Comparison of ENCODE assay signal across 14 mouse cellular contexts in genomic region chr7:73402671-73403070, GRCm38 (mm10). TPM values are rescaled to one million over a fixed set of nuclear protein-coding genes. Genes with fewer than 3 reads are reported as not detected.
DNase-seq lines count a peak whose midpoint lies in the region; ATAC-seq and TF ChIP-seq lines count a peak whose summit lies in the region.
"Had no signal": no experiment of that assay in that cellular context is flagged by ENCODE, and none has a peak within 500 bp of the region (broad histone marks: within the 10 kb centered on the region; RNA-seq: fewer than 3 reads in every experiment).

No protein-coding gene starts in this region.

- H3K27ac ChIP-seq in gastrocnemius, adult 2 months = peak overlapping the region; percentile 90
- peak overlapping the region; percentile 63 for H3K27ac ChIP-seq in midbrain, embryonic 10.5 days (replicated peaks)
- H3K27ac ChIP-seq in midbrain, embryonic 11.5 days (ENCODE audit: low read depth, low read length) = no peak overlapping the region
- H3K27ac ChIP-seq: embryonic facial prominence, embryonic 12.5 days; liver, embryonic 12.5 days had no signal

- H3K36me3 ChIP-seq in midbrain, embryonic 10.5 days = peaks cover 89% of the 10 kb centered on the region
- peaks cover 24% of the 10 kb centered on the region for H3K36me3 ChIP-seq in midbrain, embryonic 11.5 days (ENCODE audit: control insufficient read depth, insufficient read depth, low read length)
- H3K36me3 ChIP-seq: liver, embryonic 12.5 days had no signal

- no peaks in the 10 kb centered on the region for H3K27me3 ChIP-seq in midbrain, embryonic 10.5 days (ENCODE audit: low read depth, poor library complexity, severe bottlenecking)
- H3K27me3 ChIP-seq in midbrain, embryonic 11.5 days (ENCODE audit: control insufficient read depth, insufficient read depth, low read length) = no peaks in the 10 kb centered on the region
- H3K27me3 ChIP-seq: embryonic facial prominence, embryonic 12.5 days had no signal

- WGBS in midbrain, embryonic 10.5 days = 67% methylated on average over 1 of the region's 1 CpGs
- WGBS in midbrain, embryonic 11.5 days = 70% methylated on average over 1 of the region's 1 CpGs

- no peaks in the 10 kb centered on the region for H3K9me3 ChIP-seq in midbrain, embryonic 10.5 days (replicated peaks)
- no peaks in the 10 kb centered on the region for H3K9me3 ChIP-seq in midbrain, embryonic 11.5 days (ENCODE audit: control insufficient read depth, low read length)
- H3K9me3 ChIP-seq: embryonic facial prominence, embryonic 12.5 days; liver, embryonic 12.5 days had no signal

- intact Hi-C loops in gastrocnemius, adult 2 months (cut with DNase I) = no loop called here
- intact Hi-C loops in gastrocnemius, postnatal 14 days (cut with DNase I; ENCODE audit: low total_unique reads) = no loop called here
- intact Hi-C loops in heart, postnatal 14 days (cut with DNase I) = no loop called here

- no peak for ATAC-seq in midbrain, embryonic 11.5 days (ENCODE audit: low FRiP score)
- ATAC-seq: CD4-positive, CD25-positive, alpha-beta regulatory T cell, adult 4 months; liver, embryonic 12.5 days had no signal

- peak overlapping the region; percentile 51 for H3K4me3 ChIP-seq in gastrocnemius, adult 2 months
- no peak overlapping the region for H3K4me3 ChIP-seq in midbrain, embryonic 10.5 days
- no peak overlapping the region for H3K4me3 ChIP-seq in midbrain, embryonic 11.5 days (ENCODE audit: low read depth, low read length)
- H3K4me3 ChIP-seq: embryonic facial prominence, embryonic 12.5 days; liver, embryonic 12.5 days had no signal

- H3K9ac ChIP-seq in midbrain, embryonic 11.5 days (ENCODE audit: low read length) = no peak overlapping the region
- H3K9ac ChIP-seq: embryonic facial prominence, embryonic 12.5 days; liver, embryonic 12.5 days had no signal

- no peak overlapping the region for H3K4me2 ChIP-seq in midbrain, embryonic 11.5 days
- H3K4me2 ChIP-seq: embryonic facial prominence, embryonic 12.5 days; liver, embryonic 12.5 days had no signal

- TF ChIP-seq CTCF in gastrocnemius, adult 2 months (IDR thresholded peaks at IDR 0.05) = no peak

- peak; percentile 75 for DNase-seq in gastrocnemius, adult 2 months
- no peak for DNase-seq in gastrocnemius, postnatal 14 days
- DNase-seq in midbrain, embryonic 10.5 days (ENCODE audit: low spot score) = peak; percentile 12
- no peak for DNase-seq in midbrain, embryonic 11.5 days (ENCODE audit: low spot score, missing footprints)
- DNase-seq in mesoderm, embryonic 11.5 days (ENCODE audit: low read depth, low spot score) = peak; percentile 47
- DNase-seq in heart, postnatal 14 days = no peak
- DNase-seq in ovary, postnatal 14 days (ENCODE audit: low spot score) = no peak
- DNase-seq: adrenal gland, postnatal 36 days; cerebellum, postnatal 14 days; kidney, adult 11 months had no signal

- H3K4me1 ChIP-seq in midbrain, embryonic 10.5 days = peaks cover 79% of the 10 kb centered on the region
- peaks cover 46% of the 10 kb centered on the region for H3K4me1 ChIP-seq in midbrain, embryonic 11.5 days (ENCODE audit: control insufficient read depth, insufficient read depth, low read length)

RNA-seq across cellular contexts. Expression of gene Rgma, which starts 27.4 kb away (rescaled TPM):
- total RNA-seq in gastrocnemius, adult 2 months (2021) = 10 to 100 TPM; 46.1 to 52.4 TPM
- 10 to 100 TPM; 53.4 to 73.5 TPM for total RNA-seq in gastrocnemius, postnatal 14 days (2021)
- polyA plus RNA-seq in midbrain, embryonic 10.5 days (2016; fragmentation: Nextera tagmentation; extraction: Ambion mirVana) = 51.2 and 65.4 TPM in 2 replicates
- polyA plus RNA-seq in midbrain, embryonic 11.5 days (2014; fragmentation: Nextera tagmentation; extraction: Ambion mirVana) = 43.9 and 47.5 TPM in 2 replicates
- total RNA-seq in heart, postnatal 14 days (2021) = 10 to 100 TPM; 63.3 to 76.9 TPM
- total RNA-seq: megakaryocyte, adult 5-6 weeks had no signal
- polyA plus RNA-seq: CD4-positive, CD25-positive, alpha-beta regulatory T cell, adult 4 months had no signal

Comparison
In these comparisons a context has a peak if more than half of its experiments do, and no peak if none do; other contexts are left out.
1. DNase-seq: peak in gastrocnemius, adult 2 months (single experiment), midbrain, embryonic 10.5 days (single experiment) and mesoderm, embryonic 11.5 days (single experiment); none in gastrocnemius, postnatal 14 days (single experiment), midbrain, embryonic 11.5 days (single experiment), heart, postnatal 14 days (0 of 2) and ovary, postnatal 14 days (single experiment).